Comparison of ENCODE assay signal across 15 mouse cellular contexts in the genomic region with DNA sequence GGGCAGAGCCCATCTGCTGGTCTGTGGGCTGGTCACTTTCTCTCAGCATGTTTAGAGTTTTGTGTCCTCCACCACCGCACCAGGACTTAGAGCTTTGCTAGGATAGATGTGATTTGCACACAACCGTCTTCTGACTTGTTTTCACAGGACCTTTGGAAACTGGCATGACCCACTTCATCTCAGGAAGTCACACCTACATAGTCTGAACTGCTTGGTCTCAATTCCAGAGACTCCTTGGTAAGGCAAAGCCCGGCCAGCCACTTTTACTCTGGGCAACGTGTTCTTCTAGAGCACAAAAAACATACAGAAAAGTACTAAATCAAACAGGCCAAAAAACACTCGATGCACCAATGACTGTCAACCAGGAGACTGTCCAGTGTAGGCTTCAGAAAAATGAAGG. TPM values are rescaled to one million over a fixed set of nuclear protein-coding genes. Genes with fewer than 3 reads are reported as not detected.
"Had no signal": no experiment of that assay in that cellular context is flagged by ENCODE, and none has a peak within 500 bp of the region (broad histone marks: within the 10 kb centered on the region; RNA-seq: fewer than 3 reads in every experiment).

No protein-coding gene starts in this region.

- H3K9me3 ChIP-seq: limb, embryonic 15.5 days; liver, embryonic 12.5 days; megakaryocyte, embryonic 14.5 days had no signal

- DNase-seq: kidney, adult 8-10 months; kidney, postnatal 25 days; lung, embryonic 14.5 days; lung, postnatal 10 days; thymus, postnatal 4 days had no signal

- H3K4me1 ChIP-seq: liver, embryonic 12.5 days had no signal

- H3K4me3 ChIP-seq: left cerebral cortex, adult 2 months; limb, embryonic 15.5 days; liver, embryonic 12.5 days had no signal

- ATAC-seq: liver, embryonic 12.5 days had no signal

- H3K9ac ChIP-seq: limb, embryonic 15.5 days; liver, embryonic 12.5 days; lung, embryonic 14.5 days had no signal

- H3K4me2 ChIP-seq: limb, embryonic 15.5 days; liver, embryonic 12.5 days; lung, embryonic 14.5 days had no signal

- H3K36me3 ChIP-seq: limb, embryonic 15.5 days; liver, embryonic 12.5 days had no signal

- H3K27ac ChIP-seq: left cerebral cortex, adult 2 months; limb, embryonic 15.5 days; liver, embryonic 12.5 days; macrophage; stomach, postnatal 0 days had no signal

RNA-seq across cellular contexts. Expression of gene Pax3, which starts 14.0 kb away (rescaled TPM):
- total RNA-seq: layer of hippocampus, postnatal 25 days; left cerebral cortex, adult 2 months; monocyte, adult 5-6 weeks; neutrophil, adult 5-6 weeks had no signal
- polyA plus RNA-seq: liver, embryonic 16.5 days; lung, embryonic 14.5 days; macrophage; stomach, postnatal 0 days had no signal
